Mouse (Mus musculus): Measurements from ENCODE around the gene Msh4. TPM values are rescaled to one million over a fixed set of nuclear protein-coding genes. Genes with fewer than 3 reads are reported as not detected.
"Not testable (repeated sequence)": the region's sequence is repeated elsewhere in the genome, so short reads cannot be mapped to it uniquely, and the experiment has no call there.

Gene Msh4
- polyA plus RNA-seq, 1 experiment from 2014 or later, result 0.07 TPM

DNA sequence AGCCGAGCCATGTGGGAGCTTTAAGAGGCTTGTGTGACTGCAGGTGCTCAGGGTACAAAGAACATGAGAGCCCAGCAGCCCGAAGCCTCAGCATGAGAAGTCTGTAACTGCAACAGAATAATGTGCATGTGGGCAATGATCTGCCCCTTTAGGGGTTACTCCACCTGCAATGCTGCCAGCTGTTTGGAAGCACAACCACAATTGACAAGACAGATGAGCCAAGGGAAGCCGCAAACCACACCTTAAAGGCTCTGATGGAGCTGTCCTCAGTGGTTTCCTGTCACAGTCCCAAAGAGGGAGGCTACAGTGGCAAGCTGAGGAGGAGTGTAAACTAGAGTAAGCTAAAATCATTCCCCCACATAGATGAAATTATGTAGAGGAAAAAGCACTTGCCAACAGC lies 10.5 kb downstream of the Msh4 start:
- Histone ChIP-seq H3K4me3 (ENCODE audit: low read length) (no peak overlapping the region), H3K4me2 (replicated peaks; ENCODE audit: low read depth, low read length) (no peak overlapping the region), H3K27me3 (ENCODE audit: insufficient read depth, low read length) (no peaks in the 10 kb centered on the region), H3K27ac (ENCODE audit: low read length) (no peak overlapping the region), H3K9me3 (ENCODE audit: low read length) (no peaks in the 10 kb centered on the region), H3K36me3 (ENCODE audit: insufficient read depth, low read length) (no peaks in the 10 kb centered on the region), H3K4me1 (ENCODE audit: insufficient read depth, low read length) (no peaks in the 10 kb centered on the region), H3K9ac (replicated peaks; ENCODE audit: low read length) (no peak overlapping the region)
- ATAC-seq (ENCODE audit: low FRiP score, low TSS enrichment), result no peak
- WGBS, result 89% methylated on average over 3 of the region's 3 CpGs

DNA sequence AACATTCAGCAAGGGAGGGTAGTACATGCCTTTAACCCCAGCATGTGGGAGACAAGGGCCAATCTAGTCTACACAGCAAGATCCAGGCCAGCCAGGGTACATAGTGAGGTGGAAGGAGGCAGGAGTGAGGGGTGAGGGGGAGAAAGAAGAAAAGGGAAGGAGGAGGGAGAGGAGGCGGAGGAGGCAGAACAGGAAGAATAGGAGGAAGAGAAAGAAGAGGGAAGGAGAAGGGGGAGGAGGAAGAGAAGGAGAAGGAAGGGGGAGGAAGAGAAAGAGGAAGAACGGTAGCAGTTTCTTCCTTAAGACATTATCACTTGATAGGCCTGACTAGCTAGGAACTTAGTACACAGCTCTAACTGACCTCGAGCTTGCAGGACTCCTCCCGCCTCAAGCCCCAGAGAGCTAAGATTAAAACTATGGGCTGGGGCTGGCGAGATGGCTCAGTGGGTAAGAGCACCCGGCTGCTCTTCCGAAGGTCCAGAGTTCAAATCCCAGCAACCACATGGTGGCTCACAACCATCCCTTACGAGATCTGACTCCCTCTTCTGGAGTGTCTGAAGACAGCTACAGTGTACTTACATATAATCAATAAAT lies 16.7 kb downstream of the Msh4 start:
- WGBS, result 78% methylated on average over 7 of the region's 8 CpGs
- no peak overlapping the region for H3K9ac ChIP-seq (replicated peaks; ENCODE audit: low read length)
- no peaks in the 10 kb centered on the region for H3K27me3 ChIP-seq (ENCODE audit: insufficient read depth, low read length)
- no peak overlapping the region for H3K4me2 ChIP-seq (replicated peaks; ENCODE audit: low read depth, low read length)
- ATAC-seq (ENCODE audit: low FRiP score, low TSS enrichment), result no peak
- H3K9me3 ChIP-seq (ENCODE audit: low read length), result no peaks in the 10 kb centered on the region
- H3K4me3 ChIP-seq (ENCODE audit: low read length), result no peak overlapping the region
- H3K36me3 ChIP-seq (ENCODE audit: insufficient read depth, low read length), result no peaks in the 10 kb centered on the region
- H3K4me1 ChIP-seq (ENCODE audit: insufficient read depth, low read length), result no peaks in the 10 kb centered on the region
- H3K27ac ChIP-seq (ENCODE audit: low read length), result no peak overlapping the region

DNA sequence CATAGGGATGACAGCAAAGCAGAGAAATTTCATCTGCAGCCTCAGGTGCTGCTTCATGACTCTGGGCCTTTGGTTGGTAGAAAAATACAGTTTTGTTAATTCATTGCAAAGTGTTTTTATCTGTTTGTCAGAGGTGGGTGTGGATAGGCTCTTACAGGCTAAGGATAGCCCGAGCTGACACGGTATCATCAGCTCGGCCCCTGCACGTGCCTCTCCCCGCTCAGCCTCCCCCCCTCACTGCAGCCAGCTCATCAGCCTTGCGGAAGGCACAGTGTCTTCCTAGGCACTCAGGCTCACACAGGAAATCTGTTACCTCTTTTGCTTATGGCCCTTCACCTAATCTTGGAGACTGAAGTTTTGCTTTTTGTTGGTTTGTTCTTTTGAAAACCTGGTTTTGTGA lies 17.8 kb downstream of the Msh4 start:
- Histone ChIP-seq H3K4me3 (ENCODE audit: low read length) (no peak overlapping the region), H3K9ac (replicated peaks; ENCODE audit: low read length) (no peak overlapping the region), H3K27ac (ENCODE audit: low read length) (no peak overlapping the region), H3K36me3 (ENCODE audit: insufficient read depth, low read length) (no peaks in the 10 kb centered on the region), H3K9me3 (ENCODE audit: low read length) (no peaks in the 10 kb centered on the region), H3K27me3 (ENCODE audit: insufficient read depth, low read length) (no peaks in the 10 kb centered on the region), H3K4me2 (replicated peaks; ENCODE audit: low read depth, low read length) (no peak overlapping the region), H3K4me1 (ENCODE audit: insufficient read depth, low read length) (no peaks in the 10 kb centered on the region)
- 71% methylated on average over 6 of the region's 6 CpGs for WGBS
- no peak for ATAC-seq (ENCODE audit: low FRiP score, low TSS enrichment)

DNA sequence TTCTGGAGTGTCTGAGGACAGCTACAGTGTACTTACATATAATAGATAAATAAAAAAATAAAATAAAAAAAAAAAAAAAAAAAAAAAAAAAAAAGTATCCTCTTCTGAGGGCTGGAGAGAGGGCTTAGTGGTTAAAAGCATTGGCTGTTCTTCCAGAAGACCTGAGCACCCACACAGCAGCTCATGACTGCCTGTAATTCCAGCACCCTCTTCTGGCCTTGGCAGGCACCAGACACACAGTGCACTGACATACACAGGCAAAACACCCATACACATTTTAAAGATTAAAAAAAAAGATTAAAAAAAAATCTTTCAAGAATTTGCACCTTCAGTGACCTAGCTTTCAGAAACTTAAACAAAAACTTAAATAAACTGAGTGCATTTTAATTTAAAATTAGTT lies 19.6 kb downstream of the Msh4 start:
- no peak overlapping the region for H3K27ac ChIP-seq (ENCODE audit: low read length)
- H3K9me3 ChIP-seq (ENCODE audit: low read length), result no peaks in the 10 kb centered on the region
- no peaks in the 10 kb centered on the region for H3K4me1 ChIP-seq (ENCODE audit: insufficient read depth, low read length)
- no peak overlapping the region for H3K4me3 ChIP-seq (ENCODE audit: low read length)
- H3K4me2 ChIP-seq (replicated peaks; ENCODE audit: low read depth, low read length), result no peak overlapping the region
- no peaks in the 10 kb centered on the region for H3K27me3 ChIP-seq (ENCODE audit: insufficient read depth, low read length)
- no peak for ATAC-seq (ENCODE audit: low FRiP score, low TSS enrichment)
- no peak overlapping the region for H3K9ac ChIP-seq (replicated peaks; ENCODE audit: low read length)
- no peaks in the 10 kb centered on the region for H3K36me3 ChIP-seq (ENCODE audit: insufficient read depth, low read length)

DNA sequence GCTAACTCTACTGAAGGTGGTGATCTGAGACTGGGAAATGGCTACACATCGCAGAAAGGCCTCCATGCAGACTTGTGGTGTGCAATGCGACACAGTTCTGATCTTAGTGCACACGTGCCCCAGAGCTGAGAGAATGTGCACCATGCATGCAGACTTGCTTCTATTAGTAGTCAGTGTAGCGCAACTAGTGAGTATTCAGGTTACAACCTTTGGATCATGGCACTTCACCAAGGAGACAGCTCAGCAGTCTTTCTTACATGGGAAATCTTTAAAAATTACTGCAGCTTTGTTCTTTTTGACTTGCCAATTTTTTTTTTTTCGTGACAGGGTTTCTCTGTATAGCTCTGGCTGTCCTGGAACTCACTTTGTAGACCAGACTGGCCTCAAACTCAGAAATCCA lies 34.5 kb downstream of the Msh4 start:
- H3K9ac ChIP-seq (replicated peaks; ENCODE audit: low read length), result no peak overlapping the region
- no peaks in the 10 kb centered on the region for H3K4me1 ChIP-seq (ENCODE audit: insufficient read depth, low read length)
- H3K27ac ChIP-seq (ENCODE audit: low read length), result no peak overlapping the region
- no peak overlapping the region for H3K4me3 ChIP-seq (ENCODE audit: low read length)
- 72% methylated on average over 5 of the region's 5 CpGs for WGBS
- no peaks in the 10 kb centered on the region for H3K27me3 ChIP-seq (ENCODE audit: insufficient read depth, low read length)
- no peak for ATAC-seq (ENCODE audit: low FRiP score, low TSS enrichment)
- no peaks in the 10 kb centered on the region for H3K36me3 ChIP-seq (ENCODE audit: insufficient read depth, low read length)
- H3K9me3 ChIP-seq (ENCODE audit: low read length), result no peaks in the 10 kb centered on the region
- no peak overlapping the region for H3K4me2 ChIP-seq (replicated peaks; ENCODE audit: low read depth, low read length)

DNA sequence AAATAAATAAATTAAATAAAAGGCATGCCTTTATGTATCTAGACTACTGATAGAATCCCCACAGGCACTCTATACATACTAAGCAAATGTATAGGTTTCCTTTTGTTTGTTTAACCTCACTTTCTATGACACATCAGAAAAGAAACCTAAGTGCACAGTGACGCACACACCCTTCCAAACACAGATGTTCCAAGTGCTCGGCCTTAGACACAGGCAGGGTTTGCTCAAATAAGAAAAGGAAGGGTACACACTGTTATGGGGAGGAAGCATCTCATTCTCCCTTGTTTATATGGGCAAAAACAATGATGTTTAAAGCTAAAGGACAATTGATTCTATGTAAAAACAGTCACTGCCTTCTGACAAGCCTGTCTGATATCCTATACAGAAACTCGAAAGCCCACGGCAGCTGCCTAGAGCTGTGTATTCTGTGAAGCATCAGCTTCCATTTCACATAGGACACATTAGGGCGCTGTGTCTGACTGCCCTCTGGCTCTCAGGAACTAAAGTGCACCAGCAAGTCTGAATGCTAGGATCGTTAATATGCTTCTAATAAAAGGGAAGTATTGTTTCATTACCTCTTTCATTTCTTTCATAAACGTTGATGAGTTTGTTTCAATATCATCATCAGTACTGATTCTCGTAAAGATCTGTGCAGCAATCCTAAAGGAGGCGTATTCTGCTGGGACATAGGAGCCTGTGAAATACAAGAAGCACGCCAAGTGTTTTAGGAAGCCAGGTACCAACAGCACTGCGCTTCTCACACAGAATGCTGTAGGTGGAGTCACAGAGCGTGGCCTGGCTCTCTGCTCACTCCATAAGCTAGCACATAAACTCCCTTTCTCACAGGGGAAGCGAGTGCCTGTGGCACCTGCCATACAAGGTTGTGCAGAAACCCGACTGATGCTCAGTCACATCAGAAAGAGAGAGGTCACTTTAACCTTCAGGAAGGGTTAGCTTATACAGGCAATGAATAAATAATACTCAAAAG lies 38.5 kb downstream of the Msh4 start:
- no peaks in the 10 kb centered on the region for H3K9me3 ChIP-seq (ENCODE audit: low read length)
- H3K27me3 ChIP-seq (ENCODE audit: insufficient read depth, low read length), result no peaks in the 10 kb centered on the region
- no peak overlapping the region for H3K9ac ChIP-seq (replicated peaks; ENCODE audit: low read length)
- no peak overlapping the region for H3K4me2 ChIP-seq (replicated peaks; ENCODE audit: low read depth, low read length)
- no peak for ATAC-seq (ENCODE audit: low FRiP score, low TSS enrichment)
- H3K36me3 ChIP-seq (ENCODE audit: insufficient read depth, low read length), result no peaks in the 10 kb centered on the region
- WGBS, result 66% methylated on average over 14 of the region's 14 CpGs
- no peak overlapping the region for H3K4me3 ChIP-seq (ENCODE audit: low read length)
- H3K4me1 ChIP-seq (ENCODE audit: insufficient read depth, low read length), result no peaks in the 10 kb centered on the region
- H3K27ac ChIP-seq (ENCODE audit: low read length), result no peak overlapping the region

DNA sequence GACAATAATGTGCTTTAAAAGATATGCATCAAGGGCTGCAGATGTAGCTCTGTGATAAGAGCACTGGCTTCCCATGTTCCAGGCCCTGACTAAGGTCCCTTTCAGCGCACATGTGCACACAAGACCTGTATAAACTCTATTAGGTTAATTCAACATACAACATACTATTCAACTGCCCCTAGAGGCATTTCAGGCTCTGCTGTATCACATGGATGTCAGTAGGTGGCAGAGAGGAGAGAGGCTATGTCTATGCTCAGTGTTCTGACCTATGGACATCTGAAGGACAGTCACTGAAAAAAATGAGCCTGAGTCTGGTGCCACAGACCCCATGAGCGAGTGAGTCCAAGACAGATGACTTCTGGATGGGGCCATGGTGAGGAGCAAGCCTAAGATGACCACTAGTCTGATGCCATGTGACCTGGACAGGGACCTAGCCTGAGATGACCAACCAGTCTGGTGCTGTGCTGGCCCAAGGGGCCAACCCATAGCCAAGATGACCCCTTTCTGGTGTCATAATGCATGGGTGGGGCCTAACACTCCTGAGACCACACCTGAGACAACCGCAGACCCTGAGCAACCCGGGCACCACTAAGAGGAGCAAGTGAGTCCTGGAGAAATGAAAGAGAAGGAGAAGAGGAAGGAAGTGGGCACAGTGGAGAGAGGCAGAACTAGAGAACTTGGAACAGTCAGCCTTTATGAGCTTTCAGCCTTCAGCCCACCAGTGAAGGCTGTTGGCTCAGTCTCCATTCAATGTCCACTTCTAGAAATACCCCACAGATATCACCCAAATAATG lies 41.1 kb downstream of the Msh4 start:
- no peaks in the 10 kb centered on the region for H3K4me1 ChIP-seq (ENCODE audit: insufficient read depth, low read length)
- ATAC-seq (ENCODE audit: low FRiP score, low TSS enrichment), result no peak

DNA sequence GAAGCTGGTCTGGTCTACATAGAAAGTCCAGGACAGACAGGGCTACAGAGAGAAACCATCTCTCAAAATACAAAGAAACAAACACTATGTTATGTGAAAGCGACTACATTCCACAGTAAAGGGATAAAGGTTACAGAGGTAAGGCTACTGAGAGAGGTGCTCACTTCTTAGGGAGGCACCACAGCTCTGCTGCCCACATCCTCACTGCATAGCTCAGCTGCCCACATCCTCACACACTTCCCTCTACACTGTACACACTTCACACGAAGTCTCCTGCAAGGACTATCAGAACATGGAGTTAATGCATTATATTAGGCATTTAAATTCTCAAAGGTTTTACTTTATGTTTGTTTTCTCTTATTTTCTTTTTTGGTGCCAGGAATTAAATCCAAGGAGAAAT lies 42.1 kb downstream of the Msh4 start:
- no peaks in the 10 kb centered on the region for H3K36me3 ChIP-seq (ENCODE audit: insufficient read depth, low read length)
- H3K4me1 ChIP-seq (ENCODE audit: insufficient read depth, low read length), result no peaks in the 10 kb centered on the region
- ATAC-seq (ENCODE audit: low FRiP score, low TSS enrichment), result no peak
- H3K27me3 ChIP-seq (ENCODE audit: insufficient read depth, low read length), result no peaks in the 10 kb centered on the region
- H3K4me3 ChIP-seq (ENCODE audit: low read length), result no peak overlapping the region
- 78% methylated on average over 2 of the region's 2 CpGs for WGBS
- H3K4me2 ChIP-seq (replicated peaks; ENCODE audit: low read depth, low read length), result no peak overlapping the region
- H3K9ac ChIP-seq (replicated peaks; ENCODE audit: low read length), result no peak overlapping the region
- H3K9me3 ChIP-seq (ENCODE audit: low read length), result no peaks in the 10 kb centered on the region
- H3K27ac ChIP-seq (ENCODE audit: low read length), result no peak overlapping the region

More for the DNA sequence above, 41.1 kb downstream of the Msh4 start:
- no peaks in the 10 kb centered on the region for H3K9me3 ChIP-seq (ENCODE audit: low read length)
- H3K9ac ChIP-seq (replicated peaks; ENCODE audit: low read length), result no peak overlapping the region
- H3K4me2 ChIP-seq (replicated peaks; ENCODE audit: low read depth, low read length), result no peak overlapping the region
- no peak overlapping the region for H3K4me3 ChIP-seq (ENCODE audit: low read length)
- no peaks in the 10 kb centered on the region for H3K27me3 ChIP-seq (ENCODE audit: insufficient read depth, low read length)
- 83% methylated on average over 4 of the region's 4 CpGs for WGBS
- H3K27ac ChIP-seq (ENCODE audit: low read length), result no peak overlapping the region
- H3K36me3 ChIP-seq (ENCODE audit: insufficient read depth, low read length), result no peaks in the 10 kb centered on the region

DNA sequence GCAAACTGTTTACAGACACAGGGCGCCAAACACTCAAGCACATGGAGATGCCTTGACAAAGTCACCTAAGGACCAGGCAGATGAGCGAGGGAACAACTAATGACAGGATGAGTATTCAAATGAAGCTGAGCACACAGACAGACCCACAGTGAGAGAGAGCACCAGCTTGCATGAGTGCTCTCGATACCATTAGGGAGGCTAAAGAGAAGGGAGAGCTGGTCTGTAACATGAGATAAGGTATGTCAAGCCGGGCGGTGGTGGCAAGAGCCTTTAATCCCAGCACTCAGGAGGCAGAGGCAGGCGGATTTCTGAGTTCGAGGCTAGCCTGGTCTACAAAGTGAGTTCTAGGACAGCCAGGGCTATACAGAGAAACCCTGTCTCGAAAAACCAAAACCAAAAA lies 45.5 kb downstream of the Msh4 start:
- not testable (repeated sequence) for H3K9me3 ChIP-seq (ENCODE audit: low read length); H3K4me1 ChIP-seq (ENCODE audit: insufficient read depth, low read length); H3K36me3 ChIP-seq (ENCODE audit: insufficient read depth, low read length); ATAC-seq (ENCODE audit: low FRiP score, low TSS enrichment); H3K27me3 ChIP-seq (ENCODE audit: insufficient read depth, low read length); H3K27ac ChIP-seq (ENCODE audit: low read length); H3K4me3 ChIP-seq (ENCODE audit: low read length); H3K9ac ChIP-seq (replicated peaks; ENCODE audit: low read length); H3K4me2 ChIP-seq (replicated peaks; ENCODE audit: low read depth, low read length)
- 80% methylated on average over 8 of the region's 8 CpGs for WGBS
